Mouse (Mus musculus): ENCODE measurements around the gene Nrg3.
"Not testable (repeated sequence)": the region's sequence is repeated elsewhere in the genome, so short reads cannot be mapped to it uniquely, and the experiment has no call there.

The Nrg3 gene

GRCm38 (mm10) chr14:39211472-39211871 lies 261.4 kb downstream of the Nrg3 start:
- no peak for DNase-seq (ENCODE audit: low spot score in 2 of 2)

GRCm38 (mm10) chr14:39191946-39192345 lies 280.9 kb downstream of the Nrg3 start:
- no peak for DNase-seq (ENCODE audit: low spot score in 2 of 2)

GRCm38 (mm10) chr14:39173709-39174108 lies 299.2 kb downstream of the Nrg3 start:
- DNase-seq (ENCODE audit: low spot score in 2 of 2): no peak

GRCm38 (mm10) chr14:39160140-39160539 lies 312.7 kb downstream of the Nrg3 start:
- DNase-seq (ENCODE audit: low spot score in 2 of 2): no peak

DNA sequence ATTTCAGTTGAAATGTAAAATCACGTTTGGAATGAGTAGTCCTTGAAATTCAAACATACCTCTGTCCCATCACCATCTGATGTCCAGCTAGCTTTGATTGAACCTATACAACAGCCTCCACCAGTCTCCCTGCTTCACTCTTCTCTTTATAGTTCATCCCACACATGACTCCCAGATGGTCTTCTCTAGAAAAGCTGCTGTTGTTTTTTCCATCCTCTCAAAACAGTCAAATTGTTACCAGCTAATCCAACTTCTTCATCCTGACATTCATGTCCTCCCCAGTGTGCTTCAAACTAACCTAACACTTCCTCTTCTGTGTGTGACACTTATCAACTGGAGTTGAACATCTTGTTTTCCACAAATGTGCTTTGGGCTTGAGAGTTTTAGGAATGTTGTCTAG lies 317.4 kb downstream of the Nrg3 start:
- no peak for DNase-seq (ENCODE audit: low spot score in 2 of 2)

- DNase-seq (ENCODE audit: low spot score in 2 of 2): no peak
Measured at GRCm38 (mm10) chr14:39129766-39130165, 343.1 kb downstream of the Nrg3 start.

DNA sequence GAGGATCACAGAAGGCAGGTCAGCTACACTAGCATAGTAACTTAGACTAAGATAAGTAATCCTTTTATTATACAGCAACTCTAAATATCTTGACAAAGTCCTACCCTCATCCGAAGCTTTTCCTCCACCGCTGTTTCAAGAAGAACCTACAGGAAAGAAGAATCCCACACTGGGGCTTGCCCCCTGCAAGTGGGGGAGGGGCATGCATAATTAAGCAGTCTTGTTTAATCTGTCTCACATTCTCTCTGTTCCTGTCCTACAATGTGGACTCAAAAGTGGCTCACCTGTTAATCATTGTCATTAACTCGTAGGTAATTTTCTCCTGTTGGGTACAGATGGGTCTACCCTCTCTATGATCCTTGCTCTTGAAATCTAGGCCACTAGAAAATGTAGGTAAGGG lies 354.9 kb downstream of the Nrg3 start:
- no peak for DNase-seq (ENCODE audit: low spot score in 2 of 2)

- not testable (repeated sequence) for DNase-seq (ENCODE audit: low spot score in 2 of 2)
Measured at GRCm38 (mm10) chr14:39116522-39117231, 356.2 kb downstream of the Nrg3 start.

DNA sequence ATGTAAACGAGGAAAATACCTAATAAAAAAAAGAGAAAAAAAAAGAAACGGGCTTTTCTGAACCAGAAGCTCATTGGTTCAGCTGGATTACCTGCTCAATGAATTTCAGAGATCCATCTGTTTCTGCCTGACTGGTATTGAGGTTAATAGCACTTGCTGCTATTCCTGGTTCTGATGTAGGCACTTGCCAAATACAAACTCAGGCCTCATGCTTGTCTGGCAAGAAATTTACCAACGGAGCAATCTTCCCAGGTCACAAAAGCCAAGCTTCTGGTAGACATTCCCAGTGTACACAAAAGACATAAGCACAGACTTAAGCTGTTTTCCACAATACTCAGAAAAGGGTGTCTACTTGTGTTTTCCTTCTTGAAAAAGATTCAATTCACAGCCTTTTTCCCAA lies 363.3 kb downstream of the Nrg3 start:
- DNase-seq (ENCODE audit: low spot score in 2 of 2): no peak

- DNase-seq (ENCODE audit: low spot score in 2 of 2): peak in 1 of 2 experiments; percentile 7
Measured at GRCm38 (mm10) chr14:39106776-39107175, 366.1 kb downstream of the Nrg3 start.

DNA sequence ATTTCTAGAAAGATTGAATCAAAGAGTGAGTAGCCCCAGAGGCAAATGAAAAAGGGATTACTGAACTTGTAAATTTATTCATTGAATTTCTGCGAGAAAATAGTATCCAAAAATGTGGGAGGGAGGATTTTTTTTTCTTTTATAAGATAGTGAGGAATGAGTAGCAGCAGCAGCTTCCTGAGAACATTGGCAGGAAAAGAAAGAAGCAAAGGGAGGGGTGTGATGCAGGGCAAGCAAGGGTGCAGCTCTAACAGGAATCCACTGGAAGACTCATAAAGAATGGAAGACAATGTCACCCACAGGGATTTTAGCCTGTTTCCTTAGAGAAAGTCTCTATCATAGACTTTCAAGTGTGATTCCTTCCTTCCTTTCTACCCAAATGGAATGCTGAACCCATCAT lies 377.7 kb downstream of the Nrg3 start:
- DNase-seq (ENCODE audit: low spot score in 2 of 2): no peak

GRCm38 (mm10) chr14:39079461-39079860 lies 393.4 kb downstream of the Nrg3 start:
- DNase-seq (ENCODE audit: low spot score in 2 of 2): no peak

DNA sequence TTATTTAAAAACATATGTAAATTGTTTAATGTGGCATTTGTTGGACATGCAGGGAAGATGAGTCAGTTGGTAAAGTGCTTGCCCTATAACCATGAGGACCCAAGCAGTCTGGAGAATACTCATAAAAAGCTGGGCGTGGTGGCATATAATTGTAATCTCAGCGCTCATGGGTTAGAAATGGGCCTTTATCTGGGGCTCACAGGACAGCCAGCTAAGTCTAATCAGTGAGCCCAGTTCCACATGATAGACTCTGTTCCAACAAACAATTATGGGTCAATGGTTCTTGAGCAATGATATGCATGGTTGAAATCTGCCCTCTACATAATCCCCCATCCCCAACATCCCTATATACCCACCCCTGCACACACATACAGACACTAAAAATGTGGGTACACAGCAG lies 421.3 kb downstream of the Nrg3 start:
- DNase-seq (ENCODE audit: low spot score in 2 of 2): no peak

DNA sequence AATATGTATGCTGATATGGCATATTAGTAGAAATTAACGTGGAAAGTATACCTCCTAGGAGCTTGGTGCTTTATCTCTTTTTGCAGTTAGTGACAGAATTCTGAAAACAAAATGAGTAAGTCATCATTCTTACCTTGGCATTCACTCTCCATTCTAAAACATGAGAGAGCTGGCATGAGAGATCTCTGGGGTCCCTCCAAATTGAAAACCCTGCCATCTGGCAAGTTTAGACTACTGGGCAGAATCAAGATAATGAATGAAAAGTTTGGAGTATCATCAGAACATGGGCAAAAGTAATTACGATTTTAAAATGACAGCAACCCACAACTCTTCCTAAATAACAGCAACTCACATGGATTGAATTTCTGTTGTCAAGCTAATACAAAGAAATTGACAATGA lies 423.9 kb downstream of the Nrg3 start:
- no peak for DNase-seq (ENCODE audit: low spot score in 2 of 2)

DNA sequence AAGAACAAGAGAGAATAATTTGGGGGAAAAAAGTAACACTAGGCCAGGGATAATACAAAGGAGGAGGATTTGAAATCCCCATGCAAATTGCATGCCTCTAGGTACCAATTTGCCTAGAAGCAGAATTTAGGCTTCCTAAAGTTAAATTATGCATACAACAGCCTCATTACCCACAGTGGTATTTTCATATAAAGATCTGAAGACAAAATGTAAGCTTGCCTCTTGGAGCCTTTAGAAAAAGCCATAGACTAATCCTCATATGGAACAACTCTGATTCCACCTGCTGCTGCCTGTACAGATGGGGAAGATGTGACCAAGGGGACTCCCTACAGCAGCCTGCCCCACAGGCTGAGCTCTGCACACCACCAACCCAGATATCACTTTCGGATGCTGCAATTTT lies 428.6 kb downstream of the Nrg3 start:
- no peak for DNase-seq (ENCODE audit: low spot score in 2 of 2)

- no peak for DNase-seq (ENCODE audit: low spot score in 2 of 2)
Measured at GRCm38 (mm10) chr14:39043793-39044192, 429.1 kb downstream of the Nrg3 start.

- no peak for DNase-seq (ENCODE audit: low spot score in 2 of 2)
Measured at GRCm38 (mm10) chr14:39043384-39043783, 429.5 kb downstream of the Nrg3 start.

- peak in 1 of 2 experiments; percentile 31 for DNase-seq (ENCODE audit: low spot score in 2 of 2)
Measured at GRCm38 (mm10) chr14:39039046-39039445, 433.8 kb downstream of the Nrg3 start.

GRCm38 (mm10) chr14:39034482-39034881 lies 438.4 kb downstream of the Nrg3 start:
- DNase-seq (ENCODE audit: low spot score in 2 of 2): no peak

DNA sequence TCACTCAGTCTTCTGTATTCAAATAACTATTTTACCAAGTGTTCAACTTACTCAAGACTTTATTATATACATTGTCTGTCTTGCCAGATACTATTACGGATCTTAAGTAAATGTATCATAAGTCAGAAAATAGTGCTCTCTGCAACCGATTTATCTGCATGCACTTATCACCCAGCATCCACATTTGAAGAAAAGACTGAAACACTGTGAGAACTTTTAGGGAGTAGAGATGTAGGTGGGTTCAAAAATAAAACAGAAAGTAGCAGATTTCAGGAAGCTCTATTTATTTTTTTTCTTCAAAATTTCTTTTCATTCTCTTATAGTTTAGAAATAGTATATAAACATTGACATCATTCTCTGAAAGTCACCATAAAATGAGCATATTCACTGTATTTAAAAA lies 449.8 kb downstream of the Nrg3 start:
- no peak for DNase-seq (ENCODE audit: low spot score in 2 of 2)

DNA sequence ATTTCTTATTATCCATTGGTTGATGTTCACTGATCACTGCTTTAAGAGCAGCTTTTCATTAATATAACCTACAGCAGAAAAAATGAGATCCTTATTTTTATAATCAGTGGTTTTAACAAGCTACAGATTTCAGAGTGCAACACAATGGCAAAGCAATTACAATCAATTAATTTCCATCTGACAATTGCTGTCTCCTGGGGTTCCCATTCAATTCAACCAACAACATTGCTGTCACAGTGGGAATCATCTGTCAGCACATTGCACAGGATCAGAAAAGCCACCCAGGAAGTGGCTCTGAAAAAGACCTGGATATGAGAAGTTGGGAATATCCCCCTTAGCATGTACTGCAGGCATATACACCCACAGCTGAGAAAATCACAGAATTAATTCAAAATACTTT lies 458.8 kb downstream of the Nrg3 start:
- no peak for DNase-seq (ENCODE audit: low spot score in 2 of 2)

GRCm38 (mm10) chr14:38997843-38998242 lies 475.0 kb downstream of the Nrg3 start:
- no peak for DNase-seq (ENCODE audit: low spot score in 2 of 2)

GRCm38 (mm10) chr14:38992574-38992866 lies 480.4 kb downstream of the Nrg3 start:
- no peak for DNase-seq (ENCODE audit: low spot score in 2 of 2)

- DNase-seq (ENCODE audit: low spot score in 2 of 2): no peak
Measured at GRCm38 (mm10) chr14:38991847-38992573, 480.9 kb downstream of the Nrg3 start.

Measured in frontal cortex, postnatal 10 days (tissue).